Mouse (Mus musculus) frontal cortex, postnatal 36 days (tissue): ENCODE data around the gene Atrnl1.

Experiments used
- DNase-seq, 2 experiments: peaks; one replicate each; pipeline ENCODE4 v3.0.0; 2022; ENCODE audit warnings: low spot score in 2 of 2

Atrnl1 gene

DNA sequence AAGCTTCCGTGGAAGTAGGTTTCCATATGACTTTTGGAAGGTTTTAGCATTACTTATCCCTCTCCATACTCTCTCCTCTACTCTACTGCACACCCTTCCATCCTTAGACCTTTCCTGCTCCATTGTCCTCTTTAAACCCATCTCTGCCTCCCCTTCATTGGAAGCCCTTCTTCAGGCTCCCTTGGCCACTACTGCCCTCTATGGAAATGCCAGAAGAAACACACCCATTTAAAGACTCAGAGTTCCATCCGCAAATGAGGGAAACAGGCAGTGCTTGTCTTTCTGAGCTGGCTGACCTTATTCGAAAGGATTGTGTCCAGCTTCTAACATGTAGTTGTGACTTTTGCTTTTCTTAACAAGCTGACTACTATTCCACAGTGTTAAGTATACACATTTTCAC, 81.7 kb downstream of the Atrnl1 start:
- DNase-seq, result no peak

- peak; percentile 35 to 56 for DNase-seq
Observed at GRCm38 (mm10) chr19:57696781-57697180, 85.9 kb downstream of the Atrnl1 start.

GRCm38 (mm10) chr19:57713138-57713537, 102.3 kb downstream of the Atrnl1 start:
- no peak for DNase-seq

DNA sequence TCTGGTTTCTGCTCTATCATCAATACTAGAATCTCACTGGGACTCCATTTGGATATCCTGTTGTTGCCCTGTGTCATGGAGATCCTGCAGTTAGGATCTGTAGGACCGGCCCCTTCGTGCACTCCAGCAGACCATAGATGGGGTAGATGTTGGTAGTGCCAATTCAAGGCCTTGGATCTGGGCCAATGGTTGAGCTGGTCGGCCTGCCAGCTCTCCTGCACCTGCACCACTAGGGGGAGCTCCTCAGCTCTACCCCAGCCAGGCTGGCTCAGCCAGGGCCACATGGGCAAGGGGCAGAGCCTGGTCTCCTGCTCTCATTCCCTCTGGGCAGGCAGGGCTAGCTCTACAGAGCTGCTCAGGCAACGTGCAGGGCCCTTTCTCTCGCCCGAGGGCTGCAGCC, 114.1 kb downstream of the Atrnl1 start:
- DNase-seq, result no peak

DNA sequence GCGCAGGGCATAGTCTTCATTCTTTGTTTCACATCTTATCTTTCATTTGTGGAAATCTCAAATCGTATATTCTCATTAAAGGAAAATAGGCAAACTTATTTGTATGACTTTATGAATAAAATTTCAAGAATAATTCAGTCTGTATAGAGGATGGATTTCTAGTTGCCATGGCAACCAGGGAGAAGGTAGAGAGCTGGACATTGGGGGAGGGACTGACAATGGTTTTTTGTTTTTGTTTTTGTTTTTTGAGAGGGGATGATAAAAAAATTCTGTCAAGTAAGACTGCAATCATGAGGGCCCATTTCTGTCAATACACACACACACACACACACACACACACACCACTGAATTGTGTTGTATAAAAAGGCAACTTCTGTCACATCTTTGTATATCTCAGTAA, 114.5 kb downstream of the Atrnl1 start:
- no peak for DNase-seq

- DNase-seq, result no peak
Observed at GRCm38 (mm10) chr19:57727009-57727408, 116.2 kb downstream of the Atrnl1 start.

DNA sequence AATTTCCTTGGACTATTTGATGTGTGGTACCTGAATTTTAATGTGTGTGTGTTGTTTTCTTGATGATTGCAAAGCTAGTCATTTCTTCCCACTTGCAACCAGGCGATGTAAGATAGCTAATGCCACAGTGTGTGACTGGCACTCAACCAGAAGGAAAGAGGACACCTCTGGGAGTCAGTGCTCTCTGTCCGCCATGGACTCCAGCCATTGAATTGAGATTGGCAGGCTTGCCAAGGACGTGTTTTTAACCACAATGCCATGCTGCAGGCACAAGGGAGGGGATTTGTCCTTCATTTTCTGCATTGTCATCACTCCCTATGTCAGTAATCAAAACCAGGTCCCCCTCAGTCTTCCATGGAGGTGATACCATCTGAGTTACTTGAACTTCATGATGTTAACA, 126.6 kb downstream of the Atrnl1 start:
- DNase-seq, result no peak

GRCm38 (mm10) chr19:57745579-57745978, 134.7 kb downstream of the Atrnl1 start:
- peak; percentile 29 to 51 for DNase-seq

DNA sequence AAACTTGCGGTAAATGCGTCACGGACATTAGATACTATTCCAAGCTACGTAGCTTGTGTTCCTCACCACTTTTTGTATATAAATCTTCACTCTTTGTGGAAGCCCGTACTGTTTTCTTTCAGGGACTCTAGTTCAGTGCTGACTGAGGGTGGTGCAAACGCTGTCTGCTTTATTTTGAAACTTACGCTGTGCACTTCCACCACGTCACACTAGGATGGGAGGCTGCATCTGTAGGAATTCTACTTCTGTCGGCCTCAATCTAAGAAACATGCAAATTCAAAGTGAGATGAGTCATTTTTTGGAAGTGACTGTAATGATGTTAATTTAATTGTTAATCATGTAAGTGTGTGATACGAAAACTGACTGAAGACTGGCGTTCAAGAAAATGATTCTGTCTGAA, 135.7 kb downstream of the Atrnl1 start:
- no peak for DNase-seq

- no peak for DNase-seq
Observed at GRCm38 (mm10) chr19:57752189-57752588, 141.4 kb downstream of the Atrnl1 start.

DNA sequence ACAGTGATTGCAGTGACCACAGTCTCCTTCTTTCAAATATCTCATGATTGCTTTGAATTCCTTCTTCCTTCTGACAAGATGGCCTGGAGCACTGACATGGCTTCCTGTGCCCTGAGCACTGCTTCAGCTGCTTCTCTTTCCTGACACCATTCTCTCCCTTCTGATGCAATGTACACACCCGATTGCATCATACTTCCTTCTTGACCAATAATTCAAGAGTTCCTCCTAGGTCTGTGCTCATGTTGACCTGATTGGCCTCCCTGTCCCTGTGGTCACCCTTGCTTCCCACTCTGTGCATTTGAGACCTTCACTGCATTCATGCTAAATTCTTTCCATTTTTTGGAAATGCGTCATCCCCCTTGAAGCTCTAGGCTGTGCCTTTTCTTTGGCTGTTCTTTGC, 151.7 kb downstream of the Atrnl1 start:
- DNase-seq, result no peak

DNA sequence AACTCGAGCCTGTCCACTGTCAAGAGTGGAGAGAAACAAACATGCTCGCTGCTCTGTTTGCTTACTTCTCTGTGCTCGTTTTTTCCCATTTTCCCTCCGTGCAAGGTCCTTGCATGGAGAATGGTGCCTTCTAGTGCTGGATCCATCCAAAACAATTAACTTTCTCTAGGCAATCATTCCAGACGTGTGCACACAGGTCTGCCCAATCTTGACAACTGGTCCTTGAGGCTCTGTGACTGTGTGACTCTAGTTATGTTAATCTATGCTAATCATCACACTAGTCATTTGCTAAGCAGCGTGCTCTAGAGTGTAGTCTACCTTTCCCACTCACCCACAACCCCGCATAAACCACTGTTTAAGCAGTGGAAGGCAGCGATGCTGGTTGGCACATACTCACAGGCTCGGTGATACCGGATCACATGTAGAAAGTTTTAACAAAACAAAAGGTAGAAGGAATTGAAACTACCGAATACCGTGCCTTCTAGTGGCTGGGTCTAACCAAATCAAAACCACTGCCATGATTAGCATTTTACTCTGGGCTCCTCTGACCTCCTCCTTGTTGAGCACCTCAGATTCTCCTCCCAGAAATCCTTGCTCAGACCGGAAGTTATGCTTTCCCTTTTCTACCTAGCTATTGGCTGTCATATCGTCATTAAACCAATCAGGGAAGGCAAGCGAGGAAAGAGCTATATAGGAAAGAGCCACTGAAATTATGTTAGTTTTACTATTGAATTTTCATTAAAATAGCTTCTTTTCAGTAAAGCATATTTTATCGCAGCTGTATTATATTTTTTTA, 153.9 kb downstream of the Atrnl1 start:
- DNase-seq, result no peak

DNA sequence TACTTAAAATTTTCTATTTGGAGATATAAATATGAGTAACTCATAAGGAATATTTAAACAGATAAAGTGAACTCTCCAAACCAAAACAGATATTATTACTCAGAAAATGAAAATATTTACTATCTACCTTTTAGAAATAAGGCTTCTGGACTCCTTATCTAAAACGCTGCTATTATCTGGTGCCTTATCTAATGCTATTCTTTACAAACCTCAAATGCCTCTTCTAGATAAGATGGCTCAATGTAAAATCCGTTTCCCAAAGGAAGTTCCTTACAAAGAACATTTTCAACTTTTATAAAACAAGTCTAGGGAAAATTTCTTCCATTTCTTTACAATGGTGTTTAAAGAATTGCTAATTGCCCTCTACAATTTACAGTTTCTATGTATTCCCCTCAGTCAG, 156.2 kb downstream of the Atrnl1 start:
- no peak for DNase-seq

GRCm38 (mm10) chr19:57768661-57769060, 157.8 kb downstream of the Atrnl1 start:
- DNase-seq, result peak; percentile 40 to 53

- DNase-seq, result peak; percentile 42 to 74
Observed at GRCm38 (mm10) chr19:57782366-57783089, 171.7 kb downstream of the Atrnl1 start.

DNA sequence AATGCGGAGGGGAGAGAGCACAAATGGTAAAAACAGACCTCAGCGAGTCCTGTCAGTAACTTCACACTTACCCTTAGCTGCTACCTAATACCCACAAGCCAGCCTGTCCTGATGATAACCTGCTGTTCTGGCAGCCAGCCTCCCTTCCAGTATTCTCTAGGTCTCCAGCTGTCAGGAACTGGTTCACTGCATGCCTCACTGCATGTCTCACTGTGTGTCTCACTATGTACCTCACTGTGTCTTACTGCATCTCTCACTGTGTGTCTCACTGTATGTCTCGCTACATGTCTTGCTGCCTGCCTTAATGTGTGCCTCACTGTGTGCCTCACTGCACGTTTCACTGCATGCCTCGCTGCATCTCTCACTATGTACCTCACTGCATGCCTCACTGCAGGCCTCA, 175.9 kb downstream of the Atrnl1 start:
- DNase-seq, result no peak

- DNase-seq, result no peak
Observed at GRCm38 (mm10) chr19:57802207-57802606, 191.4 kb downstream of the Atrnl1 start.

DNA sequence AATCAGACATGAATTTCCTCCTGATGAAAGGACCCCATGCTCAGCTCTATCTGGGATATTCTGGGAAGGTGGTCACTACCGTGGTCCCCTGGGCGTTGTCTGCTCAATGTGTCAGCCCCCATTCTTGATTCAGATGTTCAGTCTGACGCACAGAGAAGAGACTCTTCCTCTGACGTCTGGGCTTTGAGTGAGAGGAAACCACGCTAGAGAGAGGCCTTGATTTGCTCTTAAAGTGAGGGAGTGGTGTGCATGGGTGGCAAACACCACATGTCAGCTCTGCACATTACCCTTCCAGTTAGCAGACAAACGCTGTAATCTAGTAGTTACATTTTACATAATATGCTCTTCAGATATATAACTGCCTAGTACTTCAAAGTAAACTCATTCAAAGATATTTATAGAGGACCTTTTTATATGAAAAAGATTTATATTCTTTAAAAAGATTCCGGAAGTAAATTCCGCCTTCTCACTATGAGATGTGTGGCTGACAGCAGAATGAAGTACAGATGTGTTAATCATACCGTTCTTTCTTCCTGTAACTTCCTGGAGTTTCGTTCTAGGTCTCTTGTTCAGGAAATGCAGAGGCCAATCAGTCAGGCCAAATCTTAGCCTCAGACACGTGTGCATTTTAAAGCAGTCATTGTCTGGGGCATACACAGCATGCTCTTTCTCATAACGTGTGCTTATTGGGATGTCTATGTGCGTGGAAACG, 192.1 kb downstream of the Atrnl1 start:
- peak in 1 of 2 experiments; percentile 45 for DNase-seq

- no peak for DNase-seq
Observed at GRCm38 (mm10) chr19:57803483-57803820, 192.6 kb downstream of the Atrnl1 start.

DNA sequence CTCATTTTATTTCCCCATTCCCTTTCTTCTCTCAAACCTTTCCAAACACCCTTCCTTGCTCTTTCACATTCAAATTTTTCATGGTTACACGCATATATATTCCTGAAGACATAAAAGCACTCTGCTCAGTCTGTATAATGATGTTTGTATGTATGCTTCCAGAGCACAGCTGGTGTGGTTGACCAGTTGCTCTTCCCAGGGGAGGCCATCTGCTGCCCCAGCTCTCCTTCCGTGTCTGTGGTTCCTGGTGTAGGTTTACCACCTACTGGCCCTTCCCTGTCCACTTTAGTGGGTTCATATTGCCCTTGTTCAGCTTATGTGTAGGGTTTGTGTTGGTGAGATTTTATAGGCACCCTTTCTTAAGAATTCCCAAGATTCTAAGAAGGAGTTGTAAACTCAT, 197.5 kb downstream of the Atrnl1 start:
- DNase-seq, result no peak

DNA sequence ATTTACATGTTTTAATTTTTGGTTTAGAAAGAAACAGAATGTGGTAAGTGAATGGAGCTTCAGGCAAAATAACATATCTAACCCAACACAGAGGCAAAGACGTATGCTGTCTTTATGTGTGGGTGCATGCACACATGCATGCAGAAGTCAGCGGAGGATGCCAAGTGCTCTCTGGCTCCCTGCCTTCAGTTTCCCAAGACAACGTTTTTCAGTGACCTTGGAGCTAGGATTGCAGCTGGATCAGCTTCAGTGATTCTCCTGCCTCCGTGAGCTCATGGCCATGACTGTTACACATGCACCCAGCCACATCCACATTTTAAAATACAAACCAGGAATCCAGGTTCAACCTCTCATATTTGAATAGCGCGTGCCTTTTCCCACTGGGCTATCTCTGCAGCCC, 203.5 kb downstream of the Atrnl1 start:
- no peak for DNase-seq

- peak in 1 of 2 experiments; percentile 66 for DNase-seq
Observed at GRCm38 (mm10) chr19:57816221-57816996, 205.6 kb downstream of the Atrnl1 start.
